In the genomic region with DNA sequence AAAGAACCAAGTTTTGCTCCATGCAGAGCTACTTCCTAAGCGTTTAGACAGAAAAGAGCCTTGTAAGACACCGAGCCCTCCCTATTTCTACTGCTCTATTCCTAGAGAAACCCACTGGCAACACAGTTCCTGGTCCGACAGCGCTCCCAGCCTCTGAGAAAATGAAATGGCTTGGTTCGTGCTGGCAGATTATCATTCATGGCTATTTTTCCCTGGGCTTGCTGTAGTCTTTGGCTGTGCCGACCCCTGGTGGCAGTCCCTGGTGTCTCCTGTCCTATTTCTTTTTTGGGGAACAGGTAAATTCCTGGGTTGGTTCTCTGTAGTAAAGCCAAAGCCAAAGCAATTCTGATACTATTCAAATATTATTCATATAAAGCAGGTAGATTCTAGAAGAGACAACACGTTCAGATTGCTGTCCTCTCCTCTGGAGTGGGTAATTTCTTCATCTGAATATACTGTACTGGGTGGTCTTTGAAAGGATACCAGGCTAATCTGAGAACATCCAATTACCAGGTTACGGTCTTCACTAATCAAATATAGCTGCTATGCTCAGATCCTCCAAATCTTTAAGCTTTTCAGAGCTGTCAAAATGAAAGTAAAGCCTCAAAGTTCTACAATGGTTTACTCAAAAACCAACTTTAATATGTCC, we compare ENCODE assay signal across 9 mouse cellular contexts.
DNase-seq lines count a peak whose midpoint lies in the region; ATAC-seq and TF ChIP-seq lines count a peak whose summit lies in the region.
"Had no signal": no experiment of that assay in that cellular context is flagged by ENCODE, and none has a peak within 500 bp of the region (broad histone marks: within the 10 kb centered on the region; RNA-seq: fewer than 3 reads in every experiment).

No protein-coding gene starts in this region.

- H3K4me3 ChIP-seq in E14TG2a.4 (replicated peaks; ENCODE audit: low read length), result no peak overlapping the region
- H3K4me3 ChIP-seq in forebrain, embryonic 12.5 days (replicated peaks), result no peak overlapping the region
- no peak overlapping the region for H3K4me3 ChIP-seq in heart, embryonic 16.5 days (ENCODE audit: low read length)
- no peak overlapping the region for H3K4me3 ChIP-seq in liver, embryonic 12.5 days
- no peak overlapping the region for H3K4me3 ChIP-seq in neural tube, embryonic 12.5 days
- H3K4me3 ChIP-seq in testis, adult 2 months (ENCODE audit: control insufficient read depth, low read depth, low read length), result no peak overlapping the region

- no peak overlapping the region for H3K9ac ChIP-seq in forebrain, embryonic 12.5 days
- H3K9ac ChIP-seq in heart, embryonic 16.5 days (ENCODE audit: low read length), result peak overlapping the region; percentile 40; the same call in 1 of the 2 replicates
- no peak overlapping the region for H3K9ac ChIP-seq in liver, embryonic 12.5 days
- H3K9ac ChIP-seq in neural tube, embryonic 12.5 days, result no peak overlapping the region

- WGBS in forebrain, embryonic 12.5 days, result 53% methylated on average over 8 of the region's 8 CpGs
- WGBS in heart, embryonic 16.5 days, result 41% methylated on average over 8 of the region's 8 CpGs
- WGBS in liver, embryonic 12.5 days (ENCODE audit: insufficient replicate concordance), result 48% methylated on average over 8 of the region's 8 CpGs
- 52% methylated on average over 8 of the region's 8 CpGs for WGBS in neural tube, embryonic 12.5 days

- H3K9me3 ChIP-seq in E14TG2a.4 (ENCODE audit: low read length), result peaks cover 8% of the 10 kb centered on the region
- H3K9me3 ChIP-seq in forebrain, embryonic 12.5 days, result no peaks in the 10 kb centered on the region
- no peaks in the 10 kb centered on the region for H3K9me3 ChIP-seq in heart, embryonic 16.5 days (replicated peaks; ENCODE audit: control insufficient read depth, low read length)
- no peaks in the 10 kb centered on the region for H3K9me3 ChIP-seq in liver, embryonic 12.5 days (replicated peaks)
- H3K9me3 ChIP-seq in neural tube, embryonic 12.5 days, result no peaks in the 10 kb centered on the region

- DNase-seq in c-Kit-positive CD71-negative TER-119-negative erythroid progenitor cells, embryonic 14.5 days (ENCODE audit: low read depth), result peak; percentile 64
- DNase-seq in kidney, postnatal 14 days, result peak; percentile 77

- H3K4me1 ChIP-seq in E14TG2a.4 (replicated peaks; ENCODE audit: low read depth, low read length), result peaks cover 13% of the 10 kb centered on the region
- peaks cover 4% of the 10 kb centered on the region; the same call in 1 of the 2 replicates for H3K4me1 ChIP-seq in forebrain, embryonic 12.5 days
- peaks cover 20% of the 10 kb centered on the region for H3K4me1 ChIP-seq in heart, embryonic 16.5 days (ENCODE audit: control insufficient read depth, insufficient read depth, low read length)
- peaks cover 22% of the 10 kb centered on the region for H3K4me1 ChIP-seq in liver, embryonic 12.5 days
- peaks cover 5% of the 10 kb centered on the region for H3K4me1 ChIP-seq in neural tube, embryonic 12.5 days
- no peaks in the 10 kb centered on the region; the same call in 1 of the 2 replicates for H3K4me1 ChIP-seq in testis, adult 2 months (ENCODE audit: control insufficient read depth, insufficient read depth, low read length)

- no peak for TF ChIP-seq POLR2A in testis, adult 2 months (IDR thresholded peaks at IDR 0.05; ENCODE audit: control insufficient read depth, low read depth, low read length)

- no peak overlapping the region for H3K4me2 ChIP-seq in forebrain, embryonic 12.5 days
- H3K4me2 ChIP-seq in heart, embryonic 16.5 days (ENCODE audit: low read depth, low read length), result no peak overlapping the region
- H3K4me2 ChIP-seq in liver, embryonic 12.5 days, result no peak overlapping the region
- H3K4me2 ChIP-seq in neural tube, embryonic 12.5 days (replicated peaks), result no peak overlapping the region

- H3K27ac ChIP-seq in forebrain, embryonic 12.5 days, result no peak overlapping the region
- peak overlapping the region; percentile 71 for H3K27ac ChIP-seq in heart, embryonic 16.5 days (ENCODE audit: low read length)
- H3K27ac ChIP-seq in liver, embryonic 12.5 days, result no peak overlapping the region
- H3K27ac ChIP-seq in neural tube, embryonic 12.5 days, result no peak overlapping the region
- no peak overlapping the region for H3K27ac ChIP-seq in testis, adult 2 months (ENCODE audit: control insufficient read depth, insufficient read depth, low read depth, low read length)
- H3K27ac ChIP-seq: macrophage had no signal

- no peaks in the 10 kb centered on the region; the same call in 1 of the 2 replicates for H3K27me3 ChIP-seq in E14TG2a.4 (ENCODE audit: insufficient read depth, low read length)
- H3K27me3 ChIP-seq in forebrain, embryonic 12.5 days, result no peaks in the 10 kb centered on the region
- H3K27me3 ChIP-seq in heart, embryonic 16.5 days (ENCODE audit: control insufficient read depth, insufficient read depth, low read length), result no peaks in the 10 kb centered on the region
- no peaks in the 10 kb centered on the region for H3K27me3 ChIP-seq in liver, embryonic 12.5 days (replicated peaks)
- no peaks in the 10 kb centered on the region for H3K27me3 ChIP-seq in neural tube, embryonic 12.5 days (replicated peaks)
- no peaks in the 10 kb centered on the region for H3K27me3 ChIP-seq in testis, adult 2 months (ENCODE audit: control insufficient read depth, insufficient read depth, low read length)

- TF ChIP-seq CTCF in E14TG2a.4 (conservative IDR thresholded peaks at IDR 0.05; ENCODE audit: low read length), result peak; percentile 90
- TF ChIP-seq CTCF in testis, adult 2 months (IDR thresholded peaks at IDR 0.05; ENCODE audit: control insufficient read depth, insufficient read depth, insufficient replicate concordance, low read depth, low read length), result peak; percentile 41; the same call in 1 of the 2 replicates

- ATAC-seq in forebrain, embryonic 12.5 days (ENCODE audit: low FRiP score), result peak; percentile 83
- peak; percentile 76 for ATAC-seq in heart, embryonic 16.5 days (replicated peaks; ENCODE audit: extremely low read depth, insufficient read depth, low FRiP score)
- peak; percentile 69 for ATAC-seq in liver, embryonic 12.5 days
- peak; percentile 79 for ATAC-seq in neural tube, embryonic 12.5 days (ENCODE audit: low FRiP score, low read depth)

- peaks cover 18% of the 10 kb centered on the region; the same call in 1 of the 2 replicates for H3K36me3 ChIP-seq in E14TG2a.4 (ENCODE audit: insufficient read depth, low read length)
- peaks cover 21% of the 10 kb centered on the region for H3K36me3 ChIP-seq in forebrain, embryonic 12.5 days (replicated peaks)
- H3K36me3 ChIP-seq in heart, embryonic 16.5 days (ENCODE audit: control insufficient read depth, insufficient read depth), result peaks cover 20% of the 10 kb centered on the region
- H3K36me3 ChIP-seq in liver, embryonic 12.5 days, result peaks cover 41% of the 10 kb centered on the region
- H3K36me3 ChIP-seq in neural tube, embryonic 12.5 days, result peaks cover 16% of the 10 kb centered on the region
- H3K36me3 ChIP-seq in testis, adult 2 months (ENCODE audit: control insufficient read depth, insufficient read depth, low read length), result no peaks in the 10 kb centered on the region
